In genomic region chr16:93092796-93093195, GRCm38 (mm10) we compare ENCODE assay signal across 14 mouse cellular contexts.
DNase-seq lines count a peak whose midpoint lies in the region; ATAC-seq and TF ChIP-seq lines count a peak whose summit lies in the region.
"Had no signal": no experiment of that assay in that cellular context is flagged by ENCODE, and none has a peak within 500 bp of the region (broad histone marks: within the 10 kb centered on the region; RNA-seq: fewer than 3 reads in every experiment).

No protein-coding gene starts in this region.

- no peaks in the 10 kb centered on the region for H3K36me3 ChIP-seq in forebrain, embryonic 14.5 days (ENCODE audit: control insufficient read depth, insufficient read depth, low read length)
- H3K36me3 ChIP-seq in forebrain, embryonic 11.5 days (ENCODE audit: control insufficient read depth, insufficient read depth, low read length) = no peaks in the 10 kb centered on the region
- no peaks in the 10 kb centered on the region for H3K36me3 ChIP-seq in lung, postnatal 0 days (ENCODE audit: insufficient read depth, low read length)
- H3K36me3 ChIP-seq: liver, embryonic 13.5 days had no signal

- no peaks in the 10 kb centered on the region; the same call in 1 of the 2 replicates for H3K4me1 ChIP-seq in forebrain, embryonic 14.5 days (ENCODE audit: control insufficient read depth, insufficient read depth, low read length)
- H3K4me1 ChIP-seq in forebrain, embryonic 11.5 days (replicated peaks; ENCODE audit: control insufficient read depth, insufficient read depth, low read length) = no peaks in the 10 kb centered on the region
- no peaks in the 10 kb centered on the region for H3K4me1 ChIP-seq in embryonic fibroblast, embryonic 13.5 days (ENCODE audit: control insufficient read depth, insufficient read depth, low read length)
- peaks cover 3% of the 10 kb centered on the region; the same call in 1 of the 2 replicates for H3K4me1 ChIP-seq in lung, postnatal 0 days (ENCODE audit: insufficient read depth, low read depth, low read length)

- WGBS in forebrain, embryonic 14.5 days = 45% methylated on average over 7 of the region's 7 CpGs
- WGBS in forebrain, embryonic 11.5 days = 76% methylated on average over 7 of the region's 7 CpGs
- WGBS in lung, postnatal 0 days = 23% methylated on average over 7 of the region's 7 CpGs

- no peak overlapping the region for H3K9ac ChIP-seq in forebrain, embryonic 14.5 days (ENCODE audit: low read length)
- no peak overlapping the region for H3K9ac ChIP-seq in forebrain, embryonic 11.5 days (ENCODE audit: low read length)
- H3K9ac ChIP-seq in lung, postnatal 0 days (replicated peaks; ENCODE audit: low read depth) = no peak overlapping the region
- H3K9ac ChIP-seq: liver, embryonic 13.5 days had no signal

- no peaks in the 10 kb centered on the region for H3K9me3 ChIP-seq in forebrain, embryonic 14.5 days (replicated peaks; ENCODE audit: control insufficient read depth, low read length)
- H3K9me3 ChIP-seq in forebrain, embryonic 11.5 days (ENCODE audit: control insufficient read depth, low read length) = no peaks in the 10 kb centered on the region
- no peaks in the 10 kb centered on the region for H3K9me3 ChIP-seq in lung, postnatal 0 days (ENCODE audit: low read length)
- H3K9me3 ChIP-seq: liver, embryonic 13.5 days had no signal

- H3K4me2 ChIP-seq in forebrain, embryonic 14.5 days (ENCODE audit: low read length) = no peak overlapping the region
- no peak overlapping the region for H3K4me2 ChIP-seq in forebrain, embryonic 11.5 days (ENCODE audit: low read depth, low read length, severe bottlenecking)
- 0 out of 2 replicates have a peak overlapping the region, but pooled peaks have one; percentile 19 for H3K4me2 ChIP-seq in lung, postnatal 0 days (replicated peaks; ENCODE audit: low read depth, low read length)
- H3K4me2 ChIP-seq: liver, embryonic 13.5 days; midbrain, embryonic 11.5 days had no signal

- no peak for TF ChIP-seq CTCF in embryonic fibroblast, embryonic 13.5 days (IDR thresholded peaks at IDR 0.05; ENCODE audit: borderline replicate concordance, insufficient read depth, low read length)
- TF ChIP-seq CTCF in lung, postnatal 0 days (IDR thresholded peaks at IDR 0.05) = no peak

- H3K27ac ChIP-seq in forebrain, embryonic 14.5 days (ENCODE audit: low read depth, low read length) = no peak overlapping the region
- H3K27ac ChIP-seq in forebrain, embryonic 11.5 days (ENCODE audit: low read depth, low read length) = no peak overlapping the region
- peak overlapping the region; percentile 48 for H3K27ac ChIP-seq in embryonic fibroblast, embryonic 13.5 days (ENCODE audit: insufficient read depth, low read length)
- H3K27ac ChIP-seq in lung, postnatal 0 days (ENCODE audit: low read length) = no peak overlapping the region
- H3K27ac ChIP-seq: liver, embryonic 13.5 days had no signal

- TF ChIP-seq EP300 in lung, postnatal 0 days (IDR thresholded peaks at IDR 0.05) = no peak

- no peak for ATAC-seq in forebrain, embryonic 14.5 days
- no peak for ATAC-seq in forebrain, embryonic 11.5 days (replicated peaks; ENCODE audit: low FRiP score)
- ATAC-seq in lung, postnatal 0 days = peak; percentile 71

- peak; percentile 46 for DNase-seq in forebrain, embryonic 14.5 days (ENCODE audit: low spot score)
- no peak for DNase-seq in forebrain, embryonic 11.5 days (ENCODE audit: low spot score)
- DNase-seq in 3134 (ENCODE audit: extremely low read depth, insufficient read length, low spot score) = peak; percentile 37
- peak; percentile 56 for DNase-seq in lung, postnatal 0 days (ENCODE audit: low spot score)
- DNase-seq in urinary bladder, postnatal 36 days (ENCODE audit: low spot score in 2 of 2) = no peak
- no peak for DNase-seq in urinary bladder, postnatal 10 days (ENCODE audit: low spot score)
- DNase-seq in thymus, adult 18-20 months = no peak
- DNase-seq: adrenal gland, postnatal 14 days; cerebellum, postnatal 25 days; heart, postnatal 4 days; kidney, adult 9 months; liver, embryonic 13.5 days had no signal

- H3K27me3 ChIP-seq in forebrain, embryonic 14.5 days (replicated peaks; ENCODE audit: control insufficient read depth, insufficient read depth, low read length) = no peaks in the 10 kb centered on the region
- no peaks in the 10 kb centered on the region for H3K27me3 ChIP-seq in forebrain, embryonic 11.5 days (ENCODE audit: control insufficient read depth, insufficient read depth, low read length)
- H3K27me3 ChIP-seq in lung, postnatal 0 days (replicated peaks; ENCODE audit: insufficient read depth, low read length) = no peaks in the 10 kb centered on the region

- H3K4me3 ChIP-seq in forebrain, embryonic 14.5 days (ENCODE audit: low read depth, low read length) = no peak overlapping the region
- H3K4me3 ChIP-seq in forebrain, embryonic 11.5 days (ENCODE audit: low read depth, low read length) = no peak overlapping the region
- H3K4me3 ChIP-seq in embryonic fibroblast, embryonic 13.5 days (ENCODE audit: insufficient read depth, low read length) = no peak overlapping the region
- no peak overlapping the region for H3K4me3 ChIP-seq in lung, postnatal 0 days (ENCODE audit: low read depth, low read length)
- H3K4me3 ChIP-seq: liver, embryonic 13.5 days had no signal

- no peak for TF ChIP-seq POLR2A in embryonic fibroblast, embryonic 13.5 days (IDR thresholded peaks at IDR 0.05; ENCODE audit: low read depth, low read length)

Comparison
In these comparisons a context has a peak if more than half of its experiments do, and no peak if none do; other contexts are left out.
1. DNase-seq: peak in forebrain, embryonic 14.5 days (single experiment), 3134 (single experiment) and lung, postnatal 0 days (single experiment); none in forebrain, embryonic 11.5 days (single experiment), urinary bladder, postnatal 36 days (0 of 2), urinary bladder, postnatal 10 days (single experiment) and thymus, adult 18-20 months (0 of 2).